Mouse (Mus musculus): ENCODE results near the gene Lpcat1. TPM values are rescaled to one million over a fixed set of nuclear protein-coding genes. Genes with fewer than 3 reads are reported as not detected.

Lpcat1 gene
- 17.3 and 18.9 TPM in 2 replicates for total RNA-seq (2021)
- long read RNA-seq, experiment 1, transcript Lpcat1-201 (14 exons, 3,675 nt) = major isoform, 20 of 22 reads
- long read RNA-seq, experiment 1, partial matches to known transcripts = 0 of 22 reads
- long read RNA-seq, experiment 1, other reads (novel, unspliced or antisense) = 1 of 22 reads
- long read RNA-seq, experiment 2, transcript Lpcat1-201 (14 exons, 3,675 nt) = major isoform, 12 of 14 reads
- long read RNA-seq, experiment 2, partial matches to known transcripts = 1 of 14 reads
- long read RNA-seq, experiment 2, other reads (novel, unspliced or antisense) = 1 of 14 reads

DNA sequence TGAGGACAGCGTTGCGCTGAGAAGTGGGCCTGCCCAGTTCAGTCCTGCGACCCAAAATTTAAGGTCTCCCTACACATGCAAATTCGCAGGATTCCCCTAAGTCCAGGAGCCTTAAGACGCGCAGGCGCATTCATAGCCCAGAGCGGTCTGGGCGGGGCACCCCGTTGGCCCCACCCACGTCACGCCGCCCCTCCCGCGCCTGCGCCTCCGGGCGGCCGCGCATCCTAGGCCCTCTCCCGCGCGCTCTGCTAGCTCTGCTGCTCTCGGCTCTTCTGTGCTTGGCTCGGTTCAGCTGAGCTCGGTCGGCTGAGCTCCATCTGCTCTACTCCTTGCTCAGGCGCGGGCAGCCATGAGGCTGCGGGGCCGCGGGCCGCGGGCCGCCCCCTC, at the start of gene Lpcat1:
Gene Lpcat1, plus strand, starts transcription at position 164 of the 387 bp plus-strand sequence.
- DNase-seq = peak; percentile 94

DNA sequence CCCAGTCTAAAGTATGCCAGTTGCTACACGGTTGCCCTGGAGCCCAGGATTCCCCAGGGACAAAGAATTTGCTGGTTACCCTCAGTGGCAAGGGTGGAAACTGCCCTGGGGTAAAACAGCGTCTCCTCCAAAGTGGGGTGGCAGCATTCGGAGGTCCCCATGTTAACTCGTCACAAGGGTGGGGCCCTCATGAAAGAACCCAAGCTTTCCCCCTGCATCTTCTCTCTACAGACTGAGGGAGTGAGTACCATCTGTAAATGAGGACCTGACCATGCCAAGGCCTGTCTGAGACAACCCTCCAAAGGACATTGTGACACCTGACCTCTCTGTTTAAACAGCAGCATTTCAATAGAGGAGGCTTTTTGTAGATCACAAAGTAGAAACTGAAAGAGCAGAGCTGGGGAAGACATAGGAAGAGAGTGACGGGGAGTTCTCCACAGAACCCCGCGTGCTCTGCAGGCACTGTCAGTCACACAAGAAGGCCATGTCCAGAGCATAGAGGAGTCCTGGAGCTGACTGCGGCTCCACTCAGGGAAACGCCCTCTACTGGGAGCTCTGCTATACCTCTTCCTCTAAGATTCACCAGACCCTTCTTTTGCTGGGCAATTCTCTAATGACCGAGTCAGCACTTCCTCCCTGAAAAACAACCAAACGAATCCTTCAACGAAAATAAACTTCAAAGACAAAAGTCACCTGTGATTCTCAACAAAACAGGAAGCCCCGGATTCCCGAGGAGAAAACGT, 49.3 kb upstream of the Lpcat1 start:
- peak; percentile 58 for DNase-seq

DNA sequence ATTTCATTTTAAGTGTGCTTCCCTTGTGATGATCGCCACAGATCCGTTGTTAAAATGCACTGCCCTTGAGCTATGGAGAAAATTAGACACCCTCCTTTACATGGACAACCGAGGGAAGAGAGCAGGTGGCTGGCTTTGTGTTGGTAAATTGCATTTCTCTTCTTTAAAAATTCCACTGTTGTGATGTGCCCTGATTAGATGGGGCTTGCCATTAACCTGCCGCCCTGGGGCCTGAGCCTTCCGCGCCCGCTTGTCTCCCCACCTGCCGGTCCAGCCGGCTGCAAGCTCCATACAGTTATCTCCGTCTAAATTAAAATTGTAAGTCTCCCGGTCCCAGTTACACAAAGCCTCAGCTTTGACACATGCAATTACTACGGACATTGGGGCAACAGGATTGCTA, 48.7 kb upstream of the Lpcat1 start:
- DNase-seq = no peak

DNA sequence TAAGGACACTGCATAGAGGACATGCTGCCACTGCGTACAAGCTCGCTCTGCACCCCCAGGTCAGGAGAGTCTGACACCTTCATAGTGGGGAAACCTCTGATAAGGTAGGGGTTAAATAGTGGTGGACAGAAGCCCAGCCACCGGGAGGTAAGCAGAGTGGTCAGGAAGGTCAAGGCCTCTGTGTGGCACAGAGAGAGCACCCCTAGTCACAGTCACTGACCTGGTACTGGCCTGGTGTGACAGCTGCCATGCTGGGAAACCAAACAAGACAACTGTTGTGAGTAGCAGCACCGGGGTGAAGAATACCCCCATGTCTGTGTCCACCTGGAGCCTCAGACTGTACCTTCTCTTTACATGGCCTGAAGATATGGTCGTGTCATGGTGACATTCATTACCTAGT, 47.8 kb upstream of the Lpcat1 start:
- no peak for DNase-seq

DNA sequence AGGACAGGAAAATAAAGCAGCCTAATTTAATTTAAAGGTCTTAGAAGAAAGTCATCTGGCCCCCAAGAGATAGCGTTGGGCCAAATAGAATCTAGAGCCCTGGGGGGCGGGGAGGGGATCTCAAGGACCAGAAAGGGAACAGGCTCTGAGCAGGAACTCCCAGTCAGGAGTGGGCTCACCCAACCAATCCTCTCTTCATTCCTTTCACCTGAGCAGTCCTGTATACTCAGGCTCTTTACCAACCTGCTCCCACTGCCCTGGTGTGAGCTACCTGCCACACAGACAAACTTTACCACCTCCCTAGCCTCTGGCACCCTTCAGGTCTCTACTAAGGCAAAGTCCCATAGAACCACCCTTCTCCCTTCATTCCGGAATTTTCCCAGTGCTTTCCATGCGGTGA, 44.0 kb upstream of the Lpcat1 start:
- no peak for DNase-seq

DNA sequence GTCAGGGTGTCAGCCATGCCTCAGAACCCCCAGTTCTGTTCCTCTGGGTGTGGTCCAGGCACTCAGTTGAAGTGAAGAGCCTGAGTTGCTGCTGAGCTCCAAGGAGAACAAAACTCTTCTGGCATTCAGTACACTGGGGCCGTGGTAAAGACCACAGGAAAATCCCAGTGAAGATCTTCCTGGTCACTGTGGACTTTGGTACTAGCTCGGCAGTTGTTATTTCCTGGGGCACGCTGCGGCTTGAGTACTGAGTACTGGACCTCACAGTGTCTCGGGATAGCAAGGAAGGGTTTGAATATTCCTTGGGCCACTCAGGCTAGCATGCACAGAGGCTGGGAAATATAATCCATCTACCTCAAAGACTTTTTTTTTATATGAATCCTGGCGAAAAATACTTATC, 42.0 kb upstream of the Lpcat1 start:
- DNase-seq = no peak

DNA sequence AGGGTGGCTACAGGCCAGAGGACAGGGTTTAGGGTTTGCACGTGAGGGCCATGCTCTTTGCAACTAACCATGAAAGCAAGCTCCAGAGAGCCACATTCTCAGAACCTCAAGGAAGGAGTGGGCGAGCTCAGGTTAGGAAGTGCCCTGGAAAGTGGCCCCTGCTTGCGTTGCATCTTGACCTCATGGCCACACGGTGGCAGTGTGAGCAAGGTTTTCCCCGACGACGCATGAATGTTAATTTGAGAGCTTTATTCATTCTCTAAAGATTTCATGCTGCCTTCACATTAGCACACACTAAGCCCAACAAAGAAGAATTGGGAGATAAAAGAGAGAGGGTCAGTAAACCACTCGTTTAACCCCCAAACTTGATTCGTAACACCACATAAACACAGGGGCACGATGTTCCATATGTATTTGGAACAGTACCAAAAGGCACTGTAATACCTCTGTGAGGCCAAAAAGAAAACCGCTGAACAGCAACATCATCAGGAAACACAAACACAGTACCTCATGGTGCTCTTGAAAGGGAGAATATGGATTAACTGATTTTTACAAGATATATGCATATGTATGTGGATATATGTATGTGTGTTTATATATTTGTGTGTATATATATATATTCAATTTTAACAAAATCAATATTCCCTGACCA, 41.0 kb upstream of the Lpcat1 start:
- peak; percentile 77 for DNase-seq

DNA sequence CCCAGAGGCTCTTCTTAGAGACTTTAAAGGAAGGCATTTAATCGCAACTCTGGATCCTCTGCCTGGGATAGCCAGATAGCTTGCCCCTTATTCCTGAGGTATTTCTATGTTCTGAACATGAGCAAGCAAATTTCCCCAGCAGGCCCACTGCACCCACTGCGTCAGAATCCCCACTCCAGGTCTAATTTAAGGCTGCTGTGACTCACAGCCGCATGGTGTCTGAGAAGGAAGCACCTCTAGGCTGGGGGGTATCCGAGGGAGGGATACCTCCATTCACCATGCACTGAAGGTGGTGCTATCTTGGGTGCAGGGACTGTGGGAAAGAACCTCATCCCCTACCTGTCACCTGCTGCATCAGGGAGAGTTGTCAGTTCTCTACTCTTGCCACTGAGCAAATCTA, 40.4 kb upstream of the Lpcat1 start:
- DNase-seq = no peak

DNA sequence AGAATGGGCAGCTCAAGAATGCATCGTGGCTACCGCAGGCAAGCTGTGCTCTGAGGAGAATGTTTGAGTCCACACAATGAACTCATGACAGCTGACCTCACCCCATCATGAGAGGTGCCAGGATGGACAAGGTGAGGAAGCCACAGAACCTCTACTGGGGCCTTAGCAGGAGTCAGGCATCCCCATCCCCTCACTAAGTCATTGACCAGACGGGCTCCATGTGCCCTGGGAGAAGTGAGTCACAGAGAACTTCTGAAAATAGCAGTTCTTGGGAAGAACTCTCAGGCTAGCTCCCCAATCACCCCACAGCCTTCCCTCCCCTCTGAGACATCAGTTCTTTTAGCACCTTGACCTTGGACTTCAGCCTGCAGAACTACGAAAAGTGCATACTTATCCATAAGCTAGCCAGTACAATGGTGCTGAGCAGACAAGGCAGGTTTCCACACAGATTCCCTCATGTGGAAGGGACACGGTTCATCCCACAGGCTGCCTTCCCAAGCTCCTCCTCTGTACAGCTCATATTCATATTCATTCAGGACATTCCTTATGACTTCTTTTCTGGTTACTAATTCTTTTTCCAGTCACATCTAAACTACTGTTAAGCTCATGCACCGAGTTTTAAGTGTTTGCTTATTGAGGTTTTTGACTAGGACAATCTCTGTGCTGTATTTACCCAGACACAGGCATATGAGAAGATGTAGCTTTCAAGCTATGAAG, 37.2 kb upstream of the Lpcat1 start:
- DNase-seq = no peak

DNA sequence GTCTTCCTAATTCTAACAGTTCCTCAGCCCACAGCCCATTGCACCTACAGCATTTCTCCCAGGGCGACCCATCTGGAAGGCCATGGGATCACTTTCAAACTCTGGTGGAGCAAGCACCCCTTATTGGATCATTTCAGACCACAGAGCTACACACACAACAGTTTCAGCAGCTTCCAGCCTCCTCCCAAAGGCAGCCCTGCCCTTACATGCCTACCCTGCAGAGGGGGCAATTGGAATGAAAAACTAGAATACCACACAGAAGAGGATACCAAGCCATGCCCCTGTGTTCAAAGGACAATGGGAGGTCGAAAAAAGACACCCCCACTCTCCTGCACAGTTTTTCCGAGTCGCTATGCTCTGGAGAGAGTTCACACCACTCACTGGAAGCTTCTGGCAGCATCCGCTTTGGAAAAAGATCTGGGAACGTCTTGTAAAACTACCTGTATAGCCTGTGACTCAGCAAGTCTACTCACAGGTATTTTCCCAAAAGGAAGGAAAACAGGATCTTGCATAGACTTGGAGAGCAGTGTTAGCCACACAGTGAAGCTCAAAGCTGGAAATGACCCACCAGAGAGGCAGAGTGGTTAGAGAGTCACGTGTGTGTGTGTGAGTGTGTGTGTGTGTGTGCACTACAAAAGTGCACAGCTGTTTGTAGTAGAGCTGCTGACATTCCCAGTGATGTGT, 34.4 kb upstream of the Lpcat1 start:
- no peak for DNase-seq

DNA sequence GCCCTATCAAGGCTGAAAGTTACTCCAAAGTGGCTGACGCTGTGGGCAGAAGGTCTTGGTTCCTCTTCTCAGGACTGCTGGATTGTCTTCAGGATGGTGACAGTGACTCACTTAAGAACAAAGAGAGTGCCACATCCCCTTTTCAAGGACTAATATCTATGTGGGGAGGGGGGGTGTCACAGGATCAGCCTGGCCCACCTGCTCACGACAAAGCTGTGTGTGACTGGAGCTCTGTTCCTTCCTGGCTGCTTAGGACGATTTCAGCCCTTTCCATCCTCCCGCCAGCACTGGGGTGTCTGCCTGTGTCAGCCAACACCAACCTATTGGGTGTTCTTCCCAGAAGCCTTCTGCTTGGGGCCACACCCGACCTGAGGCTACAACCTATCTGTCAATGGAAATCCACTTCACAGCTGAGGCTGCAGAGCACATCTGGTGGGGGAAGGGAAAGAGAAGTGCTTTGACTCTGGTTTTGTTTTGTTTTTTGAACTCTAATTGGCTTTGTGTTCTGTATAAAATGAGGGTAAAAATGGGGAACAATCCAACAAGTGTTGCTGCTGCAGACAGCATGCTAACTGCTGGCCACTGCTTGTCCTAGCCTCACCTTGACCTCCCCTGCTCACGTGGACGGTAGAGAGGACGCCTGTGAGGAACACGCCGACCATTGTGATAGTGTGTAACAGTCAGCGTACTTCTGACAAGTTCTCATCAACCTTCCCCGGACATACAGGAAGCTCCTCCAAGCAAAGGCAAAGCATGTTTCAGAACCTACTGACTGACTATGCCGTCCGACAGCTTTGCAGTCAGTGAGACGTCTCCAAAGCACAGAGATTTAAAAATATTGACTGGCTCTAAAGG, 33.1 kb upstream of the Lpcat1 start:
- no peak for DNase-seq

DNA sequence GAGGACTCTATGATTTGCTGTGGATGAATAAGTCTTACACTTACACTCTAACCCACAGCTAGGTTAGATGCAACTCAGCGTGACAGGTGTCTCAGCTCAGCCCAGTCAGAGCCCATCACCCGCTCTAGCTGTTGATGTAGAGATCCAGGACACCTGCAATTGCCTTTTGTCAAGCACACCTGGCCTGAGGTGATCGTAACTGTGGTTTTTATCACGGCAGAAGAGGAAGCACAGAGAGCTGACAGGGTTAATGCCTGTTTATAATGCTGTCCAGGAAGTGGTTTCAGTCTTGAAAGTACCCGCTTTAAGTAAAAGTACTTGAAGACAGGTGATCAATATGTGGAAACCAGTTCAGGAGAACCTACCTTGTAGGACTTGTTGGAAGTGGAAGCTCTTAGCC, 32.3 kb upstream of the Lpcat1 start:
- DNase-seq = no peak

DNA sequence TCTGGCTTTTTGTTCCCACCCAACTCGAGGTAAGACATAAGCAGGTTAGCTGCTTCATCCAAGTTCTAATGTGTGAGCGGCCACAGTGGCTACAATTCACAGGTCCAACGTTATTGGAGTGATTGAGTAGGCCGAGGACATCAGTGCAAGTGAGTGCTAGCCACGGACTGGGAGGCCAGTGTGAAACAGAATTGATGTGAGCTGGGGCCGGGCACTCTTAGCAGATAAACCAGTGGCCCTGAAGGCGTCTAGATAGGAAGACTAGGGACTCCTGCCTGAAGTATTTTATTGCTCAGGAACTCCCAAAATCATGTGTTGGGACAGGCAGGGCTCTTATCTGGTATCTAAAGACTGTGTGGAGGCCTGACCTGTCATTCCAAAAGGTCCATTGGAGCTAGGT, 31.3 kb upstream of the Lpcat1 start:
- DNase-seq = no peak

DNA sequence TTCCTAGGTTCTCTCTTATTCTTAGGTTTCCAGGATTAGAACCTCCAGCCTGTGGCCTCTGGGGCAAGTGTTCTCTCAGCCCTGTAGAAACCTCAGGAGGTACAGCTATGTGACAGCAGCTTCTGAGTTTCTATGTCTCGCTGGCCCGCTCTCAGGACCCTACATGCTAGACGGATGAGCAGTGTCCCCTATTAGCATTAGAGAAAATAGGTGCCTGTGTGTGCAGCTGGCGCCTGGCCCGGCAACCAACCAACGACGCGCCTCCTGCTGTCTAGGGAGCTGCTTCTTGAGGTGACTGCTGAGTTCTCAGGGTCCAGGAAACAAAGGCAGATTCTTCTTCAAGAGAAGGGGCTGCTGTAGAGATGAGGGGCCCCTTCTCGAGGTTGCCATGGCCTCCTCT, 27.9 kb upstream of the Lpcat1 start:
- DNase-seq = no peak

DNA sequence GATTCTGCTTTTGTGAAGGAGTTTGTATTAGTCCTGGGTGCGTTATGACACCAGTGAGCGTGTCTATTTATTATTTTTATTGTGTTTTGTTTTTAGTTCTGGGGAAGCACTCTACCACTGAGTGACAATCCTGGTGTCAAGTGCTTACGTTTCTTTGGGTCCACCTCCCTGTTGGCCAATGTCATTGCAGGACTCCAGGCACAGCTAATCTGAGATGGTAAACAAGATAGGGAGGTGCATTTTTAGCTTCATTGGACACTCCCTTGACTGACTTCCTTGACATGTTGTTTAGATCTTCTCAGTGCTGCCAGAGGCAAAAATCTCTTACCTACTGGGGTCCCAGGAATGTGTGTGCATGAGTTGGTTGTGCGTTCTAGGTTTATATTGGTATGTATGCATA, 26.0 kb upstream of the Lpcat1 start:
- no peak for DNase-seq

DNA sequence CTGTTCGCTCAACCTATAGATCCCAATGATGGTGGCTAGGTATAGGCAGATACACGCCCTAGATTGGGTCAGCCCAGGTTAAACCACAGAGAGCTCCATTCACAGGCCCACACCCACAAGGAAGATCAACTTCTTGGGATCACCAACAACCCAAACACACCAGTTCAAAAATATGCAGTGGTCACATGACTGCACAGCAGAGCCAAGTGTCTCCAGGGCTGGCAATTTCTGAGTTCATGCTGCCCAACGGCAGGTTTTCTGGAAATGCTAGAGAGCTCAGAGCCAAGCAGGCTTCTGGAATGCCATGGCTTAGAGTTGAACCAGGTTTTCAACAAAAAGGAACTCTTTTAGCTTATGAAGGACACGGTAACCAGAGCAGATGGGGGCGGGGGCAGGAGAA, 25.3 kb upstream of the Lpcat1 start:
- no peak for DNase-seq

DNA sequence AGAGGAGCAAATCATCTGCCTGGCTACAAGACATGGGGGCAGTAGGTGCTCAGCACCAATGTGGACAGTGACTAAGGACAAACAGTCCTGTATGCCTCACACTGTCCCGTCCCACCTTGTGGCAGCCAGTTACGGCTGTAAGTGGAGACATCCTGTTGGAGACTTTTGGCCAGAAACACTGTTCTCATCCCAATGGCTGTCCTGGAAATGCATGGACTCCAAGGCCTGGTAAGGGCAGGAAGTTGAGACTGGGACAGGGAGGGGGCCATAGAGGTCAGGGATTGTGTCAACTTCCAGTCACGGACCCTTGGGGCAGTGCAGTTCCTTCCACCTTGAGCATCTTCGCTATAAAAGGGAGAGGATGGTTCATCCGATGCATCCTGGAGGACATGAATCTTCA, 24.6 kb upstream of the Lpcat1 start:
- no peak for DNase-seq

DNA sequence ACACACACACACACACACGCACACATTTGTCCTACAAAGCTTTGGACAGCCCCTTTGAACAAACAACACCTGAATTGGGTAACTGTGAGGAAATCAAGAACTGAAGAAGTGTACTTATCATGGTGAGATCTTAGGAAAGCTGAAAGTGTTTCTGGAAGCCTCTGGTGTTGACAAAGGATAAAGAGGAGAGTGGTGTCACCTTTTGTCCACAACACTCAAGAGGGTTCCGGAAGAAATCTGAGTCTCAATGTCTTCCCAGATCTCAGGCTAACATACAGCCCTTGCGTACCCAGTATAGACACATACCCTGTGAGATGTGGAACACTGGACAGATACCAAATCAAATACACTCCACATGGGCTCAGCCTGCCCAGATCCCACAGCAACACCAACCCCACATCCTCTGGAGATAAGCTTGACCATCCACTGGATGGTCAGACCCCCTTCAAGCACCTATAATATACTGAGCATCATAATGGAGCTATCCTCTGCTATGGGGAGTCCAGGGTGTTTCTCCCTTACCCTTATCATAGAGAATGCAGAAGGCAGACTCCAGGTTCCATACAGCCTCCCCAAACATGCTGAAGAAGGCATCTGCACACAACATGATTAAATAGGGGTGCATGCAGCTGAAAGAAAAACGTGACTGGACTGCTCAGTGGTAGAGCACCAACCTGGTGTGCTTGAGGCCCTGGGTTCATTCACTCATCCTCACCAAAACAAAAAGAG, 23.7 kb upstream of the Lpcat1 start:
- DNase-seq = no peak

DNA sequence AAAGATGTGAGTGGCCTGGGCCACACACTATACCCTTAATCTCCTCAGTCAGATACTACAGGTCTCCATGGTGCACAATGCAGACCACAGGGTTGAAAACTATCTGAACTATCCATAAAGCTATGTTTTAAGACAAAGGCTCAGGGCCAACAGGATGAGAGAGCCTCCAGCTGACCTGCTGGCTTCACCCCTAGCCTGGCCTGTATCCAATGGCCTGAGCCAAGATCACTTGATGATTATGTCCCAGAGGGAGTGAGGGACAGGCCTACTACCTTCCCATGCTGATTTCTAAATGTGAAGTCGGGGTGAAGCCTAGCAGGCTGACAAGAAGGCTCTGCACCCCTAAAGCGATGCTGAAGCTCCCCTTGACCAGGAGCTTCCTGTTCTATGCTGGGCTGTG, 21.9 kb upstream of the Lpcat1 start:
- DNase-seq = peak; percentile 70

DNA sequence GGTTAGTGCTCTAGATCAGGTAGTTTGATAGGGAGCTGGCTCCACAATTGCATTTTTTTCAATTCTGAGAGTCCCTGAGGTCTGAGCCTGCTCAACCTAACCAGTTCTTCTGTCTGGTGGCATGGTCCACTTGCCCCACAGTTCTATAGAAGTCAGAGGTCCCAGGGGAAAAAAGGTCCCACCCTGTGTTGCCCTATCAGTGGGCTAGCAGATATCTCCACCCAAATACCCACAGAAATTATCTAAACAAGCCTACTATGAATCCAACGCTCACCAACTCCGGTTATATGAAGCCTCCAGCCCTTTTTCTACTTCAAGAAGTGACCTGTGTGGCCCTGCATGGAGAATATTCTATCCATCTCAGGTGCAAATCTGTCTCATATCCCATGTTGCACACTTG, 20.9 kb upstream of the Lpcat1 start:
- no peak for DNase-seq

DNA sequence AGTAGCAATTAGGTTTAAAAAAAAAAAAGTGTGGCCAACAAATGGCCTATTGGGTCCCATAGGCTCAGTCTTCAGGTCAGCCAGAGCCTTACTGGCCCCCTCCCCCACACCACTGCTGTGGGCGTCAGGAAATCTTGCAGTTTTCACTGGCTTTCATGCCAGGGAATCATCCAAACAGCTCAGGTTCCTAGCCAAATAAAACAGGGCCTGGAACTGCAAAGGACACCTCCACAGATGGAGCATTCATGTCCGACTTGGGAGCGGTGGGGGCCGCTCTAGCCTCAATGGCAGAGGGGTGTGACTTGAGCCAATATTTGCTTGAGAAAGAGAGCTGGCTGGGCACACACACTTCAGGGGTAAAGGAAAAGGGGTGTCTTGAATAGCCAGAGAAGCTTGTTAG, 20.5 kb upstream of the Lpcat1 start:
- DNase-seq = no peak
